ENCODE assay signal across 10 mouse cellular contexts in the genomic region with DNA sequence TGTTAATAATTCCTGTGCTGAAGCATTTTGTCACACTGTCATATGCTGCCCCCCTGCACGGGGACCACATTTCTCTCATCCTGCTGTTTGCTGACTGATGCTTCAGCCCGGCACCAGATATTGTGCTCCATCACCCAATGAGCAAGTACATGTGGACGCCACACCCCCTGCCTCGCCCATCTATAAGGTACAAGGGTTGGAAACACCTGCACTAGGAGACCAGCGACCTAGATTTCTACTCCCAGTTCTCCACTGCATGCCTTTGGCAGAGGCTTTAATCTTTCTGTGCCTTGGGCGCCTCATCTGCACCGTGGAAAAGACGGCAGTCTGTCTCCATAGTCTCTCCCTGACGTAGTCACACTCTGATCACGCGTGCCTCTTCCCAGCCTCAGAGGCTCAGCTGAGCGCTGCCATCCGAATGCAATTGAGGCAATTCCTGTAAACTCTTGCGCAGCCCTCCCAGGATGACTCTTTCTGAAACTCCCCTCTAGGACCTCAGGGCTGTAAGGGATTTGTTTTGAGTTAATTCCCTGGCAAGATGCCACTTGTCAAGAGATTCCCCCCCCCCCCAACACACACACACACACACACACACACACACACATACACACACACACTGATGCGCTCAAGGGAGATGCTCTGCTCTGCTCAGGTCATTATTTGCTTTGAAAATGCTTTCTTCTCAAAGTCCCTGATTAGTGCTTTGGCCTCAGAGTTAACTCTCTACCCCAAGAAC. TPM values are rescaled to one million over a fixed set of nuclear protein-coding genes. Genes with fewer than 3 reads are reported as not detected.
DNase-seq lines count a peak whose midpoint lies in the region; ATAC-seq and TF ChIP-seq lines count a peak whose summit lies in the region.
"Had no signal": no experiment of that assay in that cellular context is flagged by ENCODE, and none has a peak within 500 bp of the region (broad histone marks: within the 10 kb centered on the region; RNA-seq: fewer than 3 reads in every experiment).

No protein-coding gene starts in this region.

- H3K4me3 ChIP-seq in heart, embryonic 13.5 days, result no peak overlapping the region
- no peak overlapping the region for H3K4me3 ChIP-seq in intestine, embryonic 14.5 days (ENCODE audit: low read depth, low read length)
- H3K4me3 ChIP-seq in stomach, postnatal 0 days (ENCODE audit: low read depth, low read length), result no peak overlapping the region
- H3K4me3 ChIP-seq: limb, embryonic 12.5 days had no signal

- intact Hi-C loops in heart, postnatal 14 days (cut with DNase I), result loop anchor here (5.0 kb wide), 1 partner anchor 43 kb away; a partner anchor contains a TSS

- H3K4me1 ChIP-seq in heart, embryonic 13.5 days, result peaks cover 17% of the 10 kb centered on the region
- H3K4me1 ChIP-seq in intestine, embryonic 14.5 days (replicated peaks; ENCODE audit: control insufficient read depth, insufficient read depth, low read length), result peaks cover 11% of the 10 kb centered on the region
- no peaks in the 10 kb centered on the region for H3K4me1 ChIP-seq in stomach, postnatal 0 days (replicated peaks; ENCODE audit: control insufficient read depth, insufficient read depth)

- 60% methylated on average over 15 of the region's 15 CpGs for WGBS in heart, embryonic 13.5 days
- WGBS in intestine, embryonic 14.5 days, result 55% methylated on average over 15 of the region's 15 CpGs
- 46% methylated on average over 15 of the region's 15 CpGs for WGBS in stomach, postnatal 0 days

- H3K36me3 ChIP-seq in heart, embryonic 13.5 days, result no peaks in the 10 kb centered on the region
- no peaks in the 10 kb centered on the region for H3K36me3 ChIP-seq in intestine, embryonic 14.5 days (ENCODE audit: control insufficient read depth, insufficient read depth, low read length)
- no peaks in the 10 kb centered on the region for H3K36me3 ChIP-seq in stomach, postnatal 0 days (ENCODE audit: control insufficient read depth, insufficient read depth, low read length)
- H3K36me3 ChIP-seq: limb, embryonic 12.5 days had no signal

- no peak for ATAC-seq in heart, embryonic 13.5 days (ENCODE audit: extremely low read depth, insufficient number of reproducible peaks, low FRiP score, low TSS enrichment)
- peak; percentile 61 for ATAC-seq in intestine, embryonic 14.5 days (replicated peaks; ENCODE audit: low FRiP score, low TSS enrichment, low read depth)
- peak; percentile 52 for ATAC-seq in stomach, postnatal 0 days (ENCODE audit: low FRiP score, low TSS enrichment)

- H3K9me3 ChIP-seq in heart, embryonic 13.5 days, result no peaks in the 10 kb centered on the region
- no peaks in the 10 kb centered on the region for H3K9me3 ChIP-seq in intestine, embryonic 14.5 days (ENCODE audit: control insufficient read depth, low read length)
- no peaks in the 10 kb centered on the region for H3K9me3 ChIP-seq in stomach, postnatal 0 days (ENCODE audit: control insufficient read depth, low read length)
- H3K9me3 ChIP-seq: limb, embryonic 12.5 days had no signal

- no peak for TF ChIP-seq EP300 in stomach, postnatal 0 days (optimal IDR thresholded peaks at IDR 0.05)

- TF ChIP-seq CTCF in stomach, postnatal 0 days (IDR thresholded peaks at IDR 0.05; ENCODE audit: low read depth), result no peak

- H3K27me3 ChIP-seq in heart, embryonic 13.5 days (replicated peaks), result no peaks in the 10 kb centered on the region
- H3K27me3 ChIP-seq in intestine, embryonic 14.5 days (replicated peaks; ENCODE audit: control insufficient read depth, insufficient read depth, low read length), result no peaks in the 10 kb centered on the region
- H3K27me3 ChIP-seq in stomach, postnatal 0 days (ENCODE audit: control insufficient read depth, insufficient read depth, low read length), result no peaks in the 10 kb centered on the region
- H3K27me3 ChIP-seq: limb, embryonic 12.5 days had no signal

- H3K27ac ChIP-seq in heart, embryonic 13.5 days (replicated peaks), result no peak overlapping the region
- no peak overlapping the region for H3K27ac ChIP-seq in intestine, embryonic 14.5 days (ENCODE audit: low read depth)
- no peak overlapping the region for H3K27ac ChIP-seq in stomach, postnatal 0 days (replicated peaks)
- H3K27ac ChIP-seq: limb, embryonic 12.5 days had no signal

- no peak for DNase-seq in heart, postnatal 14 days
- DNase-seq in thymus, postnatal 14 days, result peak; percentile 40
- no peak for DNase-seq in thymus, postnatal 0 days (ENCODE audit: low spot score)
- peak; percentile 67 for DNase-seq in intestine, embryonic 14.5 days (ENCODE audit: low spot score)
- peak; percentile 50 for DNase-seq in stomach, postnatal 0 days (ENCODE audit: low spot score)
- no peak for DNase-seq in left cerebral cortex, adult 8-10 months (ENCODE audit: low spot score in 2 of 2)
- no peak for DNase-seq in T-cell, adult 2 months (ENCODE audit: low spot score)
- DNase-seq: kidney, adult 11 months had no signal

- H3K4me2 ChIP-seq in heart, embryonic 13.5 days, result peak overlapping the region; percentile 8; the same call in 1 of the 2 replicates
- H3K4me2 ChIP-seq in intestine, embryonic 14.5 days (ENCODE audit: low read length), result no peak overlapping the region
- H3K4me2 ChIP-seq in stomach, postnatal 0 days (replicated peaks; ENCODE audit: low read depth), result no peak overlapping the region
- H3K4me2 ChIP-seq: limb, embryonic 12.5 days had no signal

- H3K9ac ChIP-seq in heart, embryonic 13.5 days, result 0 out of 2 replicates have a peak overlapping the region, but pooled peaks have one; percentile 24
- H3K9ac ChIP-seq in intestine, embryonic 14.5 days (ENCODE audit: low read length), result no peak overlapping the region
- no peak overlapping the region for H3K9ac ChIP-seq in stomach, postnatal 0 days (ENCODE audit: low read length)
- H3K9ac ChIP-seq: limb, embryonic 12.5 days had no signal

RNA-seq across cellular contexts. Expression of a gene that starts 43.1 kb away (rescaled TPM):
- polyA plus RNA-seq in heart, embryonic 13.5 days (2015; fragmentation: Nextera tagmentation; extraction: Ambion mirVana), result 488 and 538 TPM in 2 replicates
- 10 to 100 TPM; 85.2 to 99.5 TPM for total RNA-seq in heart, postnatal 14 days (2021)
- polyA plus RNA-seq in thymus, postnatal 0 days (2015; fragmentation: Nextera tagmentation; extraction: Ambion mirVana), result 1,079 and 1,123 TPM in 2 replicates
- polyA plus RNA-seq in intestine, embryonic 14.5 days (2014; fragmentation: Nextera tagmentation; extraction: Ambion mirVana), result 716 and 762 TPM in 2 replicates
- 519 and 531 TPM in 2 replicates for polyA plus RNA-seq in stomach, postnatal 0 days (2015; fragmentation: Nextera tagmentation; extraction: Ambion mirVana)
- 100 to 1,000 TPM; 276 to 318 (median 297) TPM for total RNA-seq in left cerebral cortex, adult 8-10 months (2022)

Comparison
In these comparisons a context has a peak if more than half of its experiments do, and no peak if none do; other contexts are left out.
1. DNase-seq: peak in thymus, postnatal 14 days (single experiment), intestine, embryonic 14.5 days (single experiment) and stomach, postnatal 0 days (single experiment); none in heart, postnatal 14 days (0 of 2), thymus, postnatal 0 days (single experiment), left cerebral cortex, adult 8-10 months (0 of 2) and T-cell, adult 2 months (single experiment).